Mouse (Mus musculus): ENCODE measurements at regions not wholly inside any gene's neighbourhood (a gene's known extent, or its start where the extent isn't known, plus 50 kb on each side); places are given as distances from the start of the nearest gene placed in this dataset.

DNA sequence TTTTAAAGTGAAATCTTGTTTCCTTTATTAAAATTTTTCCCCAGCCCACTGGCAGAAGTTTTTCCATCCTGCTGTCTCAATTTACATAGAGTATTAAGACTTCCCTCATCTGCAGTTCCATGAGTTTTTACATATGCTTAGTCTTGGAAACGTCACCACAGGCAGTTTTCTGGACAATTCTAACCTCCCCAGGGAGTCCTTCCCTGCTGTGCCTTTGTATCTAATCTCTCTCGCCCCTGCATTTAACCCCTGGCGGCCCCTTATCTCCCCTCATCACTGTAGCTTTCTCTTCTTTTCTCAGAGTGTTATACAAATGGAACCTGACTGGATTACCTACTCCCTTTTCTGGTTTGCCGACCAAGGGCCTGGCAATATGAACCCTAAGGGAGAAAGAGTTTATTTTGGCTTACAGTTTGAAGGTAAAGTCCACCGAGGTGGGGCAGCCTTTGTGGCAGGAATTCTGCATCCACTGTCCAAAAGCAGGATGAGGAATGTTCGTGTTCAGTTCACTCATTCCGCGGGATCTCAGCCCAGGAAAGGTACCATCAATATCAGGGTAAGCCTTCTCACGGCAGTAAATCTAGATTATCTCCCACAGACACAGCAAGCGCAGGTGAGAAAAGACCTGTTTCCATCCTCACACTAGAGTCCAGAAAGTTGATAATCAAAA, 66.0 kb upstream of the Aldh1a3 start:
- no peak overlapping the region for H3K4me3 ChIP-seq (ENCODE audit: low read depth, low read length)
- no peak for TF ChIP-seq CTCF (IDR thresholded peaks at IDR 0.05; ENCODE audit: extremely low read depth, insufficient read length, insufficient replicate concordance, low read depth, low read length)
- no peak for TF ChIP-seq POLR2A (IDR thresholded peaks at IDR 0.05; ENCODE audit: low read depth, low read length)
- WGBS = 74% methylated on average over 10 of the region's 10 CpGs

DNA sequence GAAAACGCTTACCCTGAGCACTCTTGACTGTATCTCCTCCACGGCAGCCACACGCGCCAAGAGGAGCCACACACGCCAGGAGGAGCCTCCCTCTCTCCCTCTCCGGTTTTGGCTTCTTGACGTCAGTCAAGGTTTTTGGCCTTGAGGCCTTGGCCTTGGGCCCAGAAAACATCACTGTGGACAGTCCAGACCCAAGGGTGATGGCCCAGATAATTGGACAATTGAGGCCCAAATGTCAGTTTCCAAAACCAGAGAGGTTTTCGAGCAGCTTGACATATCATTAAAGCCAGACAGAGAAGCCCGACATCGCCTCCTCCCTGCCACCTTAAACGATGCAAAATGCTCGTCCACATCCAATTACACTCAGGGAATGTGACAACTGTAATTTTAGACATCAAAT, 65.4 kb upstream of the Aldh1a3 start:
- Histone ChIP-seq H3K4me1 (ENCODE audit: control insufficient read depth, insufficient read depth, insufficient read length, low read length) (no peaks in the 10 kb centered on the region), H3K27ac (ENCODE audit: insufficient read depth, low read depth, low read length) (no peak overlapping the region), H3K4me3 (ENCODE audit: low read depth, low read length) (no peak overlapping the region), H3K27me3 (ENCODE audit: control insufficient read depth, insufficient read depth, low read length) (no peaks in the 10 kb centered on the region), H3K36me3 (ENCODE audit: control insufficient read depth, insufficient read depth, low read length) (no peaks in the 10 kb centered on the region)
- TF ChIP-seq CTCF (IDR thresholded peaks at IDR 0.05; ENCODE audit: extremely low read depth, insufficient read length, insufficient replicate concordance, low read depth, low read length) (no peak), POLR2A (IDR thresholded peaks at IDR 0.05; ENCODE audit: low read depth, low read length) (no peak)
- WGBS = 81% methylated on average over 12 of the region's 12 CpGs

More for the DNA sequence above, 66.0 kb upstream of the Aldh1a3 start:
- H3K4me1 ChIP-seq (ENCODE audit: control insufficient read depth, insufficient read depth, insufficient read length, low read length) = no peaks in the 10 kb centered on the region
- no peak overlapping the region for H3K27ac ChIP-seq (ENCODE audit: insufficient read depth, low read depth, low read length)
- H3K27me3 ChIP-seq (ENCODE audit: control insufficient read depth, insufficient read depth, low read length) = no peaks in the 10 kb centered on the region
- H3K36me3 ChIP-seq (ENCODE audit: control insufficient read depth, insufficient read depth, low read length) = no peaks in the 10 kb centered on the region

DNA sequence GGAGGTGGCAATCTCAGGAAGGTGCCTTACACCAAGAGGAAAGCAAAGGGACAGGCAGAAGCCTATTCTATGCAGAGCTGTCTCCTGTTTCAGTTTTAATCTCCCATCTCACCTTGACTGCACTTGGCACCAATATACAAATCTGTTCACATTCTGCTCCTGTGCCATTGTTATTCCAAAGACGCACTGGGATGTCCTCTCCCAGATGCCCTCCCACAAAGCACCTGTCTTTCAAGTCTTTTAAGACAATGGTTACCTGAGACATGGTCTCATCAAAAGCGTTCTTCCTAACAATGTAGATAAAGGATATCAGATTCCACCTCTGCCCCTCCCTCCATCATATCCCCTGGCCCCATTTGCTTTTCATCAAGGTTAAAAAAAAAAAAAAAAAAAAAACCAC, 64.2 kb upstream of the Aldh1a3 start:
- no peaks in the 10 kb centered on the region for H3K36me3 ChIP-seq (ENCODE audit: control insufficient read depth, insufficient read depth, low read length)
- H3K4me3 ChIP-seq (ENCODE audit: low read depth, low read length) = no peak overlapping the region
- TF ChIP-seq CTCF (IDR thresholded peaks at IDR 0.05; ENCODE audit: extremely low read depth, insufficient read length, insufficient replicate concordance, low read depth, low read length) (no peak), POLR2A (IDR thresholded peaks at IDR 0.05; ENCODE audit: low read depth, low read length) (no peak)
- H3K4me1 ChIP-seq (ENCODE audit: control insufficient read depth, insufficient read depth, insufficient read length, low read length) = no peaks in the 10 kb centered on the region
- H3K27ac ChIP-seq (ENCODE audit: insufficient read depth, low read depth, low read length) = no peak overlapping the region
- H3K27me3 ChIP-seq (ENCODE audit: control insufficient read depth, insufficient read depth, low read length) = no peaks in the 10 kb centered on the region
- 49% methylated on average over 2 of the region's 2 CpGs for WGBS

DNA sequence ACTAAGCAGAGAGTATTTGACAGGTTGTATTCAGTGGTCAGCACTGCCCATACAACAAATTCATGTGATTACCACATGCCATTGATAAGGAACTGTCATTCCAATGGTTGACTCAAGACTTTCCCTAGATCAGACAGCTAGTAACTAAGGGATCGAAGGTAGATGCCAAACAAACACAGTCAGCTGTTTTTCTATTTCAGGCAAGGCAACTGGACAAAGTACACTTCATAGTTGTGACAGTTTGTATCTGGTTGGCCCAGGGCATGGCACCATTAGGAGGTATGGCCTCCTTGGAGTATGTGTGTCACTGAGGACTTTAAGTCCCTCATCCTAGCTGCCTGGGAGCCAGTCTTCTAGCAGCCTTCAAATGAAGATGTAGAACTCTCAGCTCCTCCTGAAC, 62.8 kb upstream of the Aldh1a3 start:
- Histone ChIP-seq H3K27ac (ENCODE audit: insufficient read depth, low read depth, low read length) (no peak overlapping the region), H3K27me3 (ENCODE audit: control insufficient read depth, insufficient read depth, low read length) (no peaks in the 10 kb centered on the region), H3K36me3 (ENCODE audit: control insufficient read depth, insufficient read depth, low read length) (no peaks in the 10 kb centered on the region), H3K4me1 (ENCODE audit: control insufficient read depth, insufficient read depth, insufficient read length, low read length) (no peaks in the 10 kb centered on the region), H3K4me3 (ENCODE audit: low read depth, low read length) (no peak overlapping the region)
- TF ChIP-seq POLR2A (IDR thresholded peaks at IDR 0.05; ENCODE audit: low read depth, low read length) (no peak), CTCF (IDR thresholded peaks at IDR 0.05; ENCODE audit: extremely low read depth, insufficient read length, insufficient replicate concordance, low read depth, low read length) (no peak)
- WGBS = 42% methylated on average over 1 of the region's 1 CpGs

DNA sequence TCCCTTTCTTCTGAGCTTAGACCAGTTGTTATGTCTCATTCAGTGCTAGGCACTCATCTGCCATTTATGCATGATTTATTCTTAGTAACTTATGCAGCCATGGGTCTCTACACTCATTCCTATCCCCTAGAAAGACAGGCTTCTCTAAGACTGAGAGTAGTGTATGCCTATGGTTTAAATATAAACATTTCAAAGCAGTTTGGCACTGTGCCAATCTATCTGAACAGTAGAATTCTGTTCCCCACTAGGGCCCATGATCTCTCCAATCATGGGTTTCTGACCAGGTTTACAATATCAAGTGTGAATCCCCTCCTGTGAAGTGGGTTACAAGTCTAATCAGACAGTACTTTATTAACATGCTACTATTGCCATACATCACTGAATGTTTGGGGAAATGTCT, 60.4 kb upstream of the Aldh1a3 start:
- TF ChIP-seq POLR2A (IDR thresholded peaks at IDR 0.05; ENCODE audit: low read depth, low read length) (no peak), CTCF (IDR thresholded peaks at IDR 0.05; ENCODE audit: extremely low read depth, insufficient read length, insufficient replicate concordance, low read depth, low read length) (no peak)
- Histone ChIP-seq H3K36me3 (ENCODE audit: control insufficient read depth, insufficient read depth, low read length) (no peaks in the 10 kb centered on the region), H3K27me3 (ENCODE audit: control insufficient read depth, insufficient read depth, low read length) (no peaks in the 10 kb centered on the region), H3K4me3 (ENCODE audit: low read depth, low read length) (no peak overlapping the region), H3K4me1 (ENCODE audit: control insufficient read depth, insufficient read depth, insufficient read length, low read length) (no peaks in the 10 kb centered on the region), H3K27ac (ENCODE audit: insufficient read depth, low read depth, low read length) (no peak overlapping the region)

DNA sequence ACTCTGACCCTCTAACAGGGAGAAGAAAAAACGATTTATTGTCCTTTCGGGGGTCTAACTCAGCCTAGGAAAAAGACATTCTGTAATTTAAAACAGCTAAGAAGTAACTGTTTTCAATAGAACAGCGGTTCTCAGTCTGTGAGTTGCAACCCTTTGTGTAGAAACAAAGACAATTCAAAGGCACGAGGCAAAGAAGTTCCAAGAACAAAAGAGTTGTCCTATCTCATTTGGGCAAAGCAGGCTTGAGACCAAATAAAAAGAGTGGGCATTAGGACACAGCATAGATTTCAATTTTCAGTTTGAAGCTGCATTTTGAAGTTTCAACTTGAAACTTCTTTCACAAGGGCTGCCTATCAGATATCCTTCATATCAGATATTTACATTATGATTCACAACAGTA, 53.1 kb upstream of the Aldh1a3 start:
- no peaks in the 10 kb centered on the region for H3K36me3 ChIP-seq (ENCODE audit: control insufficient read depth, insufficient read depth, low read length)
- no peaks in the 10 kb centered on the region; the same call in 1 of the 2 replicates for H3K4me1 ChIP-seq (ENCODE audit: control insufficient read depth, insufficient read depth, insufficient read length, low read length)
- 64% methylated on average over 4 of the region's 4 CpGs for WGBS
- H3K27ac ChIP-seq (ENCODE audit: insufficient read depth, low read depth, low read length) = no peak overlapping the region
- H3K27me3 ChIP-seq (ENCODE audit: control insufficient read depth, insufficient read depth, low read length) = no peaks in the 10 kb centered on the region
- no peak overlapping the region for H3K4me3 ChIP-seq (ENCODE audit: low read depth, low read length)
- no peak for TF ChIP-seq POLR2A (IDR thresholded peaks at IDR 0.05; ENCODE audit: low read depth, low read length)
- no peak for TF ChIP-seq CTCF (IDR thresholded peaks at IDR 0.05; ENCODE audit: extremely low read depth, insufficient read length, insufficient replicate concordance, low read depth, low read length)

DNA sequence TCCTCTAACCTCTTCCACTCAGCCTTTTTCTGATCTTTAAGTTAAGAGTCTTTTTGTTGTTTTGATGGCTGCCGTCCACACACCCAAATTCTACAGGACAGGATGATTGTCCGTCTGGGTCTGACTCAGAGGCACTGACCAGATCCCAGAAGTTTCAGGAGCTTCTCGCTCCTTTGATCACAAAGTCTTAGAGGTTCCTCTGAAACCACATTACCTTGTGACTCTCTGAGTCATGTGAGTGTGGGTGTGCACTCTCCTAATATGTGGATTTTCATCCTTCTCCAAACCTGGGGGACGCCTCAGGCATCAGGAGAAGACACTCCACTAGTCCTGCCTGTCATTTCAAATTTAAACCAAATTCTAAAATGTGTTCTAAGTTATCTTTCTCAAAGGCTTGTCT, 52.0 kb upstream of the Aldh1a3 start:
- Histone ChIP-seq H3K27ac (ENCODE audit: insufficient read depth, low read depth, low read length) (no peak overlapping the region), H3K4me3 (ENCODE audit: low read depth, low read length) (no peak overlapping the region), H3K4me1 (ENCODE audit: control insufficient read depth, insufficient read depth, insufficient read length, low read length) (no peaks in the 10 kb centered on the region; the same call in 1 of the 2 replicates), H3K27me3 (ENCODE audit: control insufficient read depth, insufficient read depth, low read length) (no peaks in the 10 kb centered on the region), H3K36me3 (ENCODE audit: control insufficient read depth, insufficient read depth, low read length) (no peaks in the 10 kb centered on the region)
- TF ChIP-seq POLR2A (IDR thresholded peaks at IDR 0.05; ENCODE audit: low read depth, low read length) = no peak
- TF ChIP-seq CTCF (IDR thresholded peaks at IDR 0.05; ENCODE audit: extremely low read depth, insufficient read length, insufficient replicate concordance, low read depth, low read length) = no peak
- 90% methylated on average over 4 of the region's 4 CpGs for WGBS
